Mouse (Mus musculus): ENCODE data around the gene Cyth1.

DNA sequence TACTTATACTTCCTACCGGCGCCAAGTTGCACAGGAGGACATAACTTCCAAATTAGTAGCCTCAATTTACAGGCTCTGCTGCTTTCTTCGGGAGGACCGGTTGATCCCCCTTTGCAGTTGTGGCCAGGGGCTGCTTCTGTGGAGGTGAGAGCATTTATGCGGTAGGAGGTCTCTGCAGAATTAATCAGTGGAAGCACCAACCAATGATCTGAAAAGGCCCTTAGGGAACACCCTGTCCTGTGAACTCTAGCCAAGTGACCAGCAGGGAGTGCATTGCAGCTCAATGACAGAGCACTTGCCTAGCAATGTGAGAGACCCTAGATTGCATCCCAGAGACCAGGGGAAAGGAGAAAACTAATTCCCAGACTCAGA lies 606 bp upstream of the Cyth1 start:
- TF ChIP-seq CTCF (IDR thresholded peaks at IDR 0.05; ENCODE audit: borderline replicate concordance, insufficient read depth, low read depth, low read length) = no peak
- no peak; the same call in 1 of the 2 replicates for TF ChIP-seq POLR2A (IDR thresholded peaks at IDR 0.05; ENCODE audit: borderline replicate concordance, insufficient read depth, low read length)
